Mouse (Mus musculus) bone marrow macrophage, adult 2 months (primary cell): ENCODE measurements around the gene Rpl37.

ENCODE experiments used
- CTCF ChIP-seq: IDR thresholded peaks from 2 replicates; pipeline ENCODE4 v1.5.1; 2012; ENCODE audit warnings: low read depth, mild to moderate bottlenecking, low read length, moderate library complexity
- POLR2A ChIP-seq: IDR thresholded peaks from 2 replicates; pipeline ENCODE4 v1.6.1; 2012; ENCODE audit warnings: mild to moderate bottlenecking, low read depth, low read length, borderline replicate concordance

DNA sequence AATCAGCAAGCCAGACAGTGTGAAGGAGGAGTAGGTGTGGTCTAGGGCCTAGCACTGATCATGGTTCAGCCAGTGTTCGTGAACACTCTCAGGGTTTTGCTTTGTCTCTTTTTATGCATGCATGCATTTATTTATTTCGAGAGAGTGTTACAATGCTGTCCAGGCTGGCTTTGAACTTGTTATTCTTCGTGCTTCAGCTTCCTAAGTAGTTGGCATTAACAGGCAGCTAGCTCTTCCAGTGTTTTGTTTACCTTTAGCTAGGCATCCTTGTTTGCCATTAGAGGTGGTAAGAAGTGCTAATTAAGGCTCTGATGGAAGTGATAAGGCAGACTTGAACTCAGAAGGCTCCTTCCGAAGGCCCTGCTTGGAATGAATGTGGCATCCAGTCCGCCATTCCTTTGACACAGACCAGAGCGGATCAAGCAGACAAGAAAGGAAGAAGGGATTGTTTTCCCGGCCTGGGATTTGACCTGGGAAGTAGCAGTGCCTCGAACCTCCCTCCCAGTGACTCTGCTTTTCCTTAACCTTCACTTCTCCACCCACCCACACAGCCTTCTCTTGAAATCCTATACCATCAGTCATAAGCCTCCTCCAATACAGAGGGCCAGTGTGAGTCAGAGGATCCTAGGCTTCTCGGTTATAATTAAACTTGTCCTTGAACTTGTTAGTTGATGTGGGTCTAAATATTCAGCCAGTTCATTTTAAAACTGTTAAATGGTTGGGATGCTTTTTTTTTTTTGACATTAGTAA, 28.9 kb downstream of the Rpl37 start:
- TF ChIP-seq POLR2A (no peak), CTCF (no peak)
